Mouse (Mus musculus): ENCODE data around the gene Rae1.

Gene Rae1

GRCm38 (mm10) chr2:173027169-173027823, 27.4 kb downstream of the Rae1 start:
- DNase-seq (ENCODE audit: low read depth, low spot score), result no peak

- DNase-seq (ENCODE audit: low read depth, low spot score), result no peak
These were observed 28.0 kb downstream of the Rae1 start for GRCm38 (mm10) chr2:173027824-173028495.

GRCm38 (mm10) chr2:173028508-173029031, 28.7 kb downstream of the Rae1 start:
- no peak for DNase-seq (ENCODE audit: low read depth, low spot score)

- DNase-seq (ENCODE audit: low read depth, low spot score), result no peak
These were observed 30.8 kb downstream of the Rae1 start for GRCm38 (mm10) chr2:173030591-173031338.

- no peak for DNase-seq (ENCODE audit: low read depth, low spot score)
These were observed 33.6 kb downstream of the Rae1 start for GRCm38 (mm10) chr2:173033531-173033930.

GRCm38 (mm10) chr2:173034998-173035397, 35.1 kb downstream of the Rae1 start:
- no peak for DNase-seq (ENCODE audit: low read depth, low spot score)

GRCm38 (mm10) chr2:173035653-173036052, 35.7 kb downstream of the Rae1 start:
- no peak for DNase-seq (ENCODE audit: low read depth, low spot score)

GRCm38 (mm10) chr2:173036055-173036454, 36.1 kb downstream of the Rae1 start:
- no peak for DNase-seq (ENCODE audit: low read depth, low spot score)

GRCm38 (mm10) chr2:173036611-173037010, 36.7 kb downstream of the Rae1 start:
- DNase-seq (ENCODE audit: low read depth, low spot score), result no peak

- DNase-seq (ENCODE audit: low read depth, low spot score), result no peak
These were observed 37.4 kb downstream of the Rae1 start for GRCm38 (mm10) chr2:173037347-173037746.

- DNase-seq (ENCODE audit: low read depth, low spot score), result no peak
These were observed 38.1 kb downstream of the Rae1 start for GRCm38 (mm10) chr2:173037827-173038607.

- no peak for DNase-seq (ENCODE audit: low read depth, low spot score)
These were observed 39.1 kb downstream of the Rae1 start for GRCm38 (mm10) chr2:173039041-173039440.

GRCm38 (mm10) chr2:173040803-173041202, 40.9 kb downstream of the Rae1 start:
- DNase-seq (ENCODE audit: low read depth, low spot score), result no peak

- no peak for DNase-seq (ENCODE audit: low read depth, low spot score)
These were observed 41.3 kb downstream of the Rae1 start for GRCm38 (mm10) chr2:173041242-173041641.

GRCm38 (mm10) chr2:173041893-173042292, 42.0 kb downstream of the Rae1 start:
- DNase-seq (ENCODE audit: low read depth, low spot score), result no peak

GRCm38 (mm10) chr2:173042504-173043162, 42.7 kb downstream of the Rae1 start:
- DNase-seq (ENCODE audit: low read depth, low spot score), result no peak

- DNase-seq (ENCODE audit: low read depth, low spot score), result no peak
These were observed 44.5 kb downstream of the Rae1 start for GRCm38 (mm10) chr2:173044198-173044970.

- DNase-seq (ENCODE audit: low read depth, low spot score), result no peak
These were observed 46.8 kb downstream of the Rae1 start for GRCm38 (mm10) chr2:173046582-173047297.

- no peak for DNase-seq (ENCODE audit: low read depth, low spot score)
These were observed 47.6 kb downstream of the Rae1 start for GRCm38 (mm10) chr2:173047471-173047870.
